Mouse (Mus musculus) E14TG2a.4 (cell line): ENCODE measurements at regions not wholly inside any gene's neighbourhood (a gene's known extent, or its start where the extent isn't known, plus 50 kb on each side); places are given as distances from the start of the nearest gene placed in this dataset.

ENCODE experiments used
- CTCF ChIP-seq: conservative IDR thresholded peaks from 2 replicates; pipeline ENCODE4 v1.5.1; 2014; ENCODE audit warnings: low read length
- NANOG ChIP-seq: IDR thresholded peaks from 2 replicates; pipeline ENCODE4 v1.6.1; 2014; ENCODE audit warnings: borderline replicate concordance, low read length, mixed read lengths

DNA sequence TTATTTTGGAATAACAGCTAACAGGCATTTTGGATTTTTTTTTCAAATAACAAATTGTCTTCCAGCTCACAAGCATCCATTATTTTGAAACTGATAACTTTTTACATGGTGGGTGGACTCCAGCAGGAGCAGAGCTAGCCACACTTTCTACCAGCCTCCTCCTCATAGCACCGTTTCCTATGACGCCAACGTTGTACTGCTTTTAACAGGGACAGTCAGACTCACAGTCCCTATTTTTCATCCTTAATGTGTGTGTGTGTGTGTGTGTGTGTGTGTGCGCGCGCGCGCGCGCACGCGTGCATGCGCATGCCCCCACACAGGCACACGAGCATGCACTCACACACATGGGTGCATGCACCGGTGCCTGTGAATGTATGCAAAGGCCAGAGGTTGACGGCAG lies 70.5 kb upstream of the S1pr3 start:
- TF ChIP-seq CTCF (no peak), NANOG (no peak)
